11 mouse cellular contexts compared by ENCODE assay signal in the genomic region with DNA sequence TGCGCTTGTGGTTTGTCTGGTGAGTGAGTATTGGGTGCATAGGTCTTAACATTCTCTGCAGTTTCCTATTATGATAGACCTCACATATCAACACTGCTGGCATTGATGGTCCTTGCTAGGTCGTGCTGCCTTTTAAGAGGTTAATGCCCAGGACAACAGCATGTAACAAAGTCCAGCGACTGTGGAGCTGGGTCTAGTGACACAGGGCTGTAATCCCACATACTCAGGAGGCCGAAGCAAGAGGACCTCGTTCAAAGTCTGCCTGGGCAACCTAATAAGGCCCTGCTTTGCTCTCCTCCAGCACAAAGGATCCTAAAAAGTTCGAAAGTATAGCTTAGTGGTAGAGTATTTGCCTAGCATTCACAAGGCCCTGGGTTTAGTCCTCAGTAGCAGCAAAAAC.
"Had no signal": no experiment of that assay in that cellular context is flagged by ENCODE, and none has a peak within 500 bp of the region (broad histone marks: within the 10 kb centered on the region; RNA-seq: fewer than 3 reads in every experiment).

No protein-coding gene starts in this region.

- H3K4me2 ChIP-seq: hindbrain, embryonic 14.5 days; intestine, embryonic 15.5 days; liver, embryonic 15.5 days; stomach, embryonic 15.5 days had no signal

- H3K4me1 ChIP-seq: intestine, embryonic 15.5 days; limb, embryonic 10.5 days; stomach, embryonic 15.5 days had no signal

- H3K27me3 ChIP-seq: intestine, embryonic 15.5 days; liver, embryonic 15.5 days; stomach, embryonic 15.5 days had no signal

- H3K9me3 ChIP-seq: intestine, embryonic 15.5 days; limb, embryonic 10.5 days; liver, embryonic 15.5 days had no signal

- DNase-seq: lung, postnatal 10 days; right cerebral cortex, postnatal 14 days; thymus, adult 2 months; thymus, postnatal 25 days had no signal

- H3K9ac ChIP-seq: hindbrain, embryonic 14.5 days; intestine, embryonic 15.5 days; liver, embryonic 15.5 days; stomach, embryonic 15.5 days had no signal

- ATAC-seq: intestine, embryonic 15.5 days had no signal

- H3K27ac ChIP-seq: hindbrain, embryonic 10.5 days; hindbrain, embryonic 14.5 days; intestine, embryonic 15.5 days; left cerebral cortex, adult 2 months; limb, embryonic 10.5 days; liver, embryonic 15.5 days; stomach, embryonic 15.5 days had no signal

- H3K4me3 ChIP-seq: hindbrain, embryonic 10.5 days; intestine, embryonic 15.5 days; left cerebral cortex, adult 2 months; limb, embryonic 10.5 days; liver, embryonic 15.5 days; stomach, embryonic 15.5 days had no signal
